Mouse (Mus musculus) A20 (cell line): Measurements from ENCODE around the gene Nebl.
A peak's percentile ranks its signal among the peaks of the same experiment; 100 is the strongest.

ENCODE experiments used
- DNase-seq: peaks from one replicate; pipeline ENCODE4 v3.0.0-alpha.2; 2011; ENCODE audit warnings: low read depth, low spot score

The Nebl gene

GRCm38 (mm10) chr2:17710083-17710482, 21.2 kb downstream of the Nebl start:
- DNase-seq: no peak

GRCm38 (mm10) chr2:17705964-17706363, 25.3 kb downstream of the Nebl start:
- no peak for DNase-seq

- no peak for DNase-seq
These were observed 25.8 kb downstream of the Nebl start for GRCm38 (mm10) chr2:17705426-17705825.

- no peak for DNase-seq
These were observed 28.1 kb downstream of the Nebl start for GRCm38 (mm10) chr2:17703170-17703512.

GRCm38 (mm10) chr2:17702481-17703169, 28.6 kb downstream of the Nebl start:
- no peak for DNase-seq

GRCm38 (mm10) chr2:17698161-17699087, 32.8 kb downstream of the Nebl start:
- DNase-seq: no peak

- peak; percentile 42 for DNase-seq
These were observed 38.3 kb downstream of the Nebl start for GRCm38 (mm10) chr2:17692926-17693325.

GRCm38 (mm10) chr2:17690264-17690663, 41.0 kb downstream of the Nebl start:
- DNase-seq: no peak

GRCm38 (mm10) chr2:17687141-17687540, 44.1 kb downstream of the Nebl start:
- no peak for DNase-seq

GRCm38 (mm10) chr2:17683326-17684040, 47.8 kb downstream of the Nebl start:
- no peak for DNase-seq

GRCm38 (mm10) chr2:17672156-17672555, 59.1 kb downstream of the Nebl start:
- DNase-seq: no peak

GRCm38 (mm10) chr2:17671566-17671965, 59.7 kb downstream of the Nebl start:
- DNase-seq: no peak

GRCm38 (mm10) chr2:17669953-17670352, 61.3 kb downstream of the Nebl start:
- DNase-seq: no peak

- DNase-seq: no peak
These were observed 62.3 kb downstream of the Nebl start for GRCm38 (mm10) chr2:17669000-17669399.

GRCm38 (mm10) chr2:17658176-17658575, 73.1 kb downstream of the Nebl start:
- DNase-seq: no peak

GRCm38 (mm10) chr2:17650147-17650834, 81.0 kb downstream of the Nebl start:
- DNase-seq: no peak

GRCm38 (mm10) chr2:17649728-17650127, 81.5 kb downstream of the Nebl start:
- DNase-seq: no peak

GRCm38 (mm10) chr2:17644282-17645262, 86.7 kb downstream of the Nebl start:
- peak; percentile 48 for DNase-seq

GRCm38 (mm10) chr2:17643869-17644268, 87.4 kb downstream of the Nebl start:
- DNase-seq: no peak

- no peak for DNase-seq
These were observed 88.5 kb downstream of the Nebl start for GRCm38 (mm10) chr2:17642770-17643169.
